Mouse (Mus musculus) liver, embryonic 11.5 days (tissue): ENCODE data around the gene Ahcyl2. TPM values are rescaled to one million over a fixed set of nuclear protein-coding genes. Genes with fewer than 3 reads are reported as not detected.
"Not testable (repeated sequence)": the region's sequence is repeated elsewhere in the genome, so short reads cannot be mapped to it uniquely, and the experiment has no call there.

ENCODE experiments used
- ATAC-seq: fragments of 200-750 bp; cut with Nextera tagmentation; replicated peaks from 2 replicates; pipeline ENCODE4 v1.8.0; 2017; ENCODE audit warnings: moderate number of reproducible peaks, mild to moderate bottlenecking, moderate TSS enrichment, moderate library complexity; ENCODE audit not compliant: low FRiP score
- DNase-seq: peaks from one replicate; pipeline ENCODE4 v3.0.0-alpha.2; 2017; ENCODE audit warnings: low spot score
- H3K27ac ChIP-seq: fragments of 300-500 bp; sonication (generic); 2 replicates; pipeline ENCODE4 v1.5.1; 2014; ENCODE audit warnings: mild to moderate bottlenecking, low read depth, low read length, control low read depth
- H3K27me3 ChIP-seq: fragments of 300-500 bp; sonication (generic); replicated peaks from 2 replicates; pipeline ENCODE4 v1.6.1; 2014; ENCODE audit warnings: low read length, mixed read lengths; ENCODE audit not compliant: control insufficient read depth, insufficient read depth
- H3K36me3 ChIP-seq: fragments of 300-500 bp; sonication (generic); 2 replicates; pipeline ENCODE4 v1.6.1; 2014; ENCODE audit warnings: mild to moderate bottlenecking, low read length, moderate library complexity, mixed read lengths; ENCODE audit not compliant: control insufficient read depth, insufficient read depth
- H3K4me1 ChIP-seq: fragments of 300-500 bp; sonication (generic); replicated peaks from 2 replicates; pipeline ENCODE4 v1.6.1; 2014; ENCODE audit warnings: low read length, mixed read lengths; ENCODE audit not compliant: control insufficient read depth, insufficient read depth
- H3K4me2 ChIP-seq: fragments of 300-500 bp; sonication (generic); 2 replicates; pipeline ENCODE4 v1.6.1; 2014; ENCODE audit warnings: mild to moderate bottlenecking, control low read depth, moderate library complexity
- H3K4me3 ChIP-seq: fragments of 300-500 bp; sonication (generic); 2 replicates; pipeline ENCODE4 v1.5.1; 2014; ENCODE audit warnings: low read depth, low read length, control low read depth
- H3K9ac ChIP-seq: fragments of 300-500 bp; sonication (generic); 2 replicates; pipeline ENCODE4 v1.6.1; 2014; ENCODE audit warnings: low read depth, low read length, control low read depth
- H3K9me3 ChIP-seq: fragments of 300-500 bp; sonication (generic); 2 replicates; pipeline ENCODE4 v1.6.1; 2016; ENCODE audit warnings: low read length, inconsistent platforms, mixed read lengths; ENCODE audit not compliant: control insufficient read depth
- WGBS: fragments of 180-500 bp; shearing (Covaris S2); extraction: QIAGEN DNeasy Blood & Tissue Kit; methylation state at CpG from one replicate; pipeline ENCODE4 v1.1.7; 2014; 5-methylcytosine and 5-hydroxymethylcytosine counted together
- polyA plus RNA-seq: library from polyadenylated mRNA; unstranded; fragments of >200 nt; fragmentation: Nextera tagmentation; extraction: Ambion mirVana; gene quantifications from 2 replicates; pipeline ENCODE4 v1.2.1, GENCODE M21; 2014

Gene Ahcyl2
- polyA plus RNA-seq, 1 experiment from 2014 or later, result 12.0 TPM

GRCm38 (mm10) chr6:29815060-29815459, 47.2 kb downstream of the Ahcyl2 start:
- 85% methylated on average over 3 of the region's 3 CpGs for WGBS

GRCm38 (mm10) chr6:29815634-29816033, 47.8 kb downstream of the Ahcyl2 start:
- no peak for ATAC-seq
- Histone ChIP-seq H3K4me1 (no peaks in the 10 kb centered on the region), H3K27ac (no peak overlapping the region), H3K36me3 (no peaks in the 10 kb centered on the region), H3K27me3 (no peaks in the 10 kb centered on the region), H3K9me3 (no peaks in the 10 kb centered on the region), H3K4me3 (no peak overlapping the region), H3K9ac (no peak overlapping the region), H3K4me2 (no peak overlapping the region)
- no peak for DNase-seq
- 95% methylated on average over 2 of the region's 2 CpGs for WGBS

More at GRCm38 (mm10) chr6:29815060-29815459, 47.2 kb downstream of the Ahcyl2 start:
- Histone ChIP-seq H3K27me3 (no peaks in the 10 kb centered on the region), H3K4me1 (no peaks in the 10 kb centered on the region), H3K4me3 (no peak overlapping the region), H3K9me3 (no peaks in the 10 kb centered on the region), H3K27ac (no peak overlapping the region), H3K36me3 (no peaks in the 10 kb centered on the region), H3K9ac (no peak overlapping the region), H3K4me2 (no peak overlapping the region)
- DNase-seq (no peak), ATAC-seq (no peak)

- not testable (repeated sequence) for H3K4me1 ChIP-seq, H3K27me3 ChIP-seq, DNase-seq, H3K4me3 ChIP-seq, H3K9ac ChIP-seq, H3K36me3 ChIP-seq, H3K27ac ChIP-seq, ATAC-seq, H3K9me3 ChIP-seq, H3K4me2 ChIP-seq
- 87% methylated on average over 12 of the region's 12 CpGs for WGBS
Observed at GRCm38 (mm10) chr6:29816371-29816770, 48.6 kb downstream of the Ahcyl2 start.

GRCm38 (mm10) chr6:29819309-29819708, 51.5 kb downstream of the Ahcyl2 start:
- no peaks in the 10 kb centered on the region for H3K4me1 ChIP-seq
- H3K9ac ChIP-seq, result no peak overlapping the region
- no peaks in the 10 kb centered on the region for H3K27me3 ChIP-seq
- H3K4me2 ChIP-seq, result no peak overlapping the region
- no peaks in the 10 kb centered on the region for H3K36me3 ChIP-seq
- no peak overlapping the region for H3K4me3 ChIP-seq
- WGBS, result 26% methylated on average over 3 of the region's 3 CpGs
- DNase-seq (no peak), ATAC-seq (no peak)
- no peaks in the 10 kb centered on the region for H3K9me3 ChIP-seq
- H3K27ac ChIP-seq, result no peak overlapping the region

GRCm38 (mm10) chr6:29820314-29820713, 52.5 kb downstream of the Ahcyl2 start:
- no peaks in the 10 kb centered on the region for H3K27me3 ChIP-seq
- ATAC-seq (no peak), DNase-seq (no peak)
- H3K4me1 ChIP-seq, result no peaks in the 10 kb centered on the region
- no peaks in the 10 kb centered on the region for H3K36me3 ChIP-seq
- no peak overlapping the region for H3K4me2 ChIP-seq
- H3K9me3 ChIP-seq, result no peaks in the 10 kb centered on the region
- no peak overlapping the region for H3K4me3 ChIP-seq
- 85% methylated on average over 4 of the region's 4 CpGs for WGBS
- no peak overlapping the region for H3K9ac ChIP-seq
- H3K27ac ChIP-seq, result no peak overlapping the region

GRCm38 (mm10) chr6:29820926-29821325, 53.1 kb downstream of the Ahcyl2 start:
- Histone ChIP-seq H3K27ac (no peak overlapping the region), H3K9me3 (no peaks in the 10 kb centered on the region), H3K27me3 (no peaks in the 10 kb centered on the region), H3K4me3 (no peak overlapping the region), H3K4me2 (no peak overlapping the region), H3K36me3 (no peaks in the 10 kb centered on the region), H3K4me1 (no peaks in the 10 kb centered on the region), H3K9ac (no peak overlapping the region)
- 86% methylated on average over 3 of the region's 3 CpGs for WGBS
- DNase-seq (no peak), ATAC-seq (no peak)

GRCm38 (mm10) chr6:29821770-29822169, 54.0 kb downstream of the Ahcyl2 start:
- DNase-seq, result no peak
- Histone ChIP-seq H3K9me3 (no peaks in the 10 kb centered on the region), H3K36me3 (no peaks in the 10 kb centered on the region), H3K9ac (no peak overlapping the region), H3K4me3 (no peak overlapping the region), H3K27ac (no peak overlapping the region), H3K27me3 (no peaks in the 10 kb centered on the region), H3K4me1 (no peaks in the 10 kb centered on the region), H3K4me2 (no peak overlapping the region)
- 85% methylated on average over 1 of the region's 1 CpGs for WGBS
- no peak for ATAC-seq

- WGBS, result 55% methylated on average over 2 of the region's 2 CpGs
- H3K9me3 ChIP-seq, result no peaks in the 10 kb centered on the region
- H3K27ac ChIP-seq, result no peak overlapping the region
- H3K4me3 ChIP-seq, result no peak overlapping the region
- no peak overlapping the region for H3K9ac ChIP-seq
- no peak overlapping the region for H3K4me2 ChIP-seq
- H3K36me3 ChIP-seq, result no peaks in the 10 kb centered on the region
- ATAC-seq (no peak), DNase-seq (no peak)
- H3K4me1 ChIP-seq, result no peaks in the 10 kb centered on the region
- no peaks in the 10 kb centered on the region for H3K27me3 ChIP-seq
Observed at GRCm38 (mm10) chr6:29825302-29825701, 57.5 kb downstream of the Ahcyl2 start.

GRCm38 (mm10) chr6:29827291-29828242, 59.8 kb downstream of the Ahcyl2 start:
- Histone ChIP-seq H3K4me2 (no peak overlapping the region), H3K36me3 (no peaks in the 10 kb centered on the region), H3K4me1 (no peaks in the 10 kb centered on the region), H3K27ac (no peak overlapping the region), H3K27me3 (no peaks in the 10 kb centered on the region), H3K9me3 (no peaks in the 10 kb centered on the region), H3K9ac (no peak overlapping the region), H3K4me3 (no peak overlapping the region)
- DNase-seq (no peak), ATAC-seq (no peak)
- WGBS, result 76% methylated on average over 5 of the region's 5 CpGs
